Mouse (Mus musculus) layer of hippocampus, adult 2 months (tissue): ENCODE measurements at regions not wholly inside any gene's neighbourhood (a gene's known extent, or its start where the extent isn't known, plus 50 kb on each side); places are given as distances from the start of the nearest gene placed in this dataset.

ENCODE experiments used
- DNase-seq, 2 experiments: peaks; one replicate each; pipeline ENCODE4 v3.0.0; 2022; ENCODE audit warnings: low spot score in 2 of 2
- H3K27ac ChIP-seq: fragments of 200-600 bp; 2 replicates; pipeline ENCODE4 v1.8.1; 2022
- H3K4me3 ChIP-seq: fragments of 200-600 bp; 2 replicates; pipeline ENCODE4 v1.8.1; 2022; ENCODE audit warnings: mild to moderate bottlenecking
- CTCF ChIP-seq: fragments of 200-600 bp; conservative IDR thresholded peaks from 2 replicates; pipeline ENCODE4 v1.8.1; 2022; ENCODE audit warnings: antibody characterized with exemption, mild to moderate bottlenecking, moderate library complexity

GRCm38 (mm10) chr1:61101679-61102078 is 124.0 kb downstream of the Icos start:
- Histone ChIP-seq H3K4me3 (no peak overlapping the region), H3K27ac (no peak overlapping the region)
- no peak for DNase-seq
- TF ChIP-seq CTCF = peak; percentile 71

- Histone ChIP-seq H3K27ac (no peak overlapping the region), H3K4me3 (no peak overlapping the region)
- no peak for TF ChIP-seq CTCF
- no peak for DNase-seq
Observed at GRCm38 (mm10) chr1:61102346-61102745, 124.6 kb downstream of the Icos start.

DNA sequence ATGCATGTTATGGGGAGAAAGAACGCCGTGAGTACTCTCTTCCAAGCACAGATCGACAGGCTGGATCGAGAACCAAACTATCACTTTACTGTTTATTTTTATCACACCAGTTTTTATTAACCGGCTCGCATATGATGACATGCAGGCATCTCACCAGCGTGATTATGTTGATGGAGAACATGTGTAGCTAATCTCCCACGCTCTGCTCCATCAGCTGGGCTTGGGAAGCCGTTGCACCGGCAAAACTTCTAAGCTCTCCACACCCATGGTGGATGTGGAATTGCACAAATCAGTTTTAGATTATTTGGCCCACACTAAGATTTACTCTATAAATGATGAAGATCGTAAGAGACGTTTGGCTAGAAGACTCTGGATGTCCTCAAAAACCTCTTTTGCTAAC is 125.9 kb downstream of the Icos start:
- no peak for TF ChIP-seq CTCF
- DNase-seq = no peak
- Histone ChIP-seq H3K27ac (no peak overlapping the region), H3K4me3 (no peak overlapping the region)

GRCm38 (mm10) chr1:61111731-61112309 is 134.1 kb downstream of the Icos start:
- Histone ChIP-seq H3K27ac (no peak overlapping the region), H3K4me3 (no peak overlapping the region)
- no peak for TF ChIP-seq CTCF
- DNase-seq = peak in 1 of 2 experiments; percentile 23

DNA sequence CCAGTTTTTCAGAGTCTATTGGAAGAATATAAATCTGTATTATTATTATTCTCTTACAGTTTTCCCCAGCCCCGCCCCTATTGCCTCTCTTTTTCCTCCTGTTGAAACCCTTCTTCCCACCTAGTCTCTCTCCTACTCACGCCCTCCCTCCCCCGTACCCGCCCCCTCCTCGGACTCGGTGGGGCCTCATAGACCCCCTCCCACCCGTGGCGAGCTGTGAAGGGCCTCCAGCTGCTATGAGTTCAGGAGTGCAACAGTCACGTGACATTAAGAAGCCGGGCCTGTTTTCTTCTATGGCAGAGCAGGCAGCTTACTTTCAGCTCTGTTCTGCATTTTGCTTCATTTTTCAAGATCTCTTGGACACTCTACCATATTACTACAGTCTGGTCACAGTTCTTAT is 139.8 kb downstream of the Icos start:
- H3K27ac ChIP-seq = no peak overlapping the region
- no peak for DNase-seq
- H3K4me3 ChIP-seq = no peak overlapping the region
- TF ChIP-seq CTCF = no peak

GRCm38 (mm10) chr1:61118071-61118470 is 140.3 kb downstream of the Icos start:
- no peak for DNase-seq
- no peak overlapping the region for H3K4me3 ChIP-seq
- no peak for TF ChIP-seq CTCF
- no peak overlapping the region for H3K27ac ChIP-seq

- no peak for DNase-seq
- Histone ChIP-seq H3K4me3 (no peak overlapping the region), H3K27ac (no peak overlapping the region)
- no peak for TF ChIP-seq CTCF
Observed at GRCm38 (mm10) chr1:61121480-61121879, 143.8 kb downstream of the Icos start.

DNA sequence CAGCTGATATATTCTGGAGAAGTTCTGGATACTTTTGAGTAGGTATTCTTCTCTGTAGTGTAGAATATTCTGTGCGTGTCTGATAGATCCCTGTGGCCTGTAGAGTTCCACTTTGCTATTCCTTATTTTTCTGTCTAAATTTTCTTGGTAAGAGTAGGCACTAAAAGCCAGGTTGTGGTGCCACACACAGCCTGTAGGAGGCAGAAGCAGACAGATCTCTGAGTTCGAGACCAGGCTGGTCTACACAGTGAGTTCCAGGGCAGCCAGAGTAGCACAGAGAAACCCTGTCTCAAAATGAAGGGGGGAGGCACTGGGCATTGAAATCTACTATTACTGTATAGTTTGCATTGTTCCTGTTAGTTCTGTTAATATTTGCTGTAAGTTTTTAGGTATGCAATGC is 147.4 kb downstream of the Icos start:
- no peak overlapping the region for H3K4me3 ChIP-seq
- peak; percentile 37 for TF ChIP-seq CTCF
- DNase-seq = no peak
- H3K27ac ChIP-seq = no peak overlapping the region

GRCm38 (mm10) chr1:61135597-61136545 is 158.1 kb downstream of the Icos start:
- H3K4me3 ChIP-seq = no peak overlapping the region
- DNase-seq = no peak
- no peak overlapping the region for H3K27ac ChIP-seq
- TF ChIP-seq CTCF = no peak

GRCm38 (mm10) chr1:61137210-61137885 is 159.6 kb downstream of the Icos start:
- no peak for TF ChIP-seq CTCF
- no peak overlapping the region for H3K4me3 ChIP-seq
- no peak overlapping the region for H3K27ac ChIP-seq
- DNase-seq = no peak

- no peak for TF ChIP-seq CTCF
- Histone ChIP-seq H3K27ac (no peak overlapping the region), H3K4me3 (no peak overlapping the region)
- DNase-seq = no peak
Observed at GRCm38 (mm10) chr1:61137954-61138353, 160.2 kb downstream of the Icos start.

DNA sequence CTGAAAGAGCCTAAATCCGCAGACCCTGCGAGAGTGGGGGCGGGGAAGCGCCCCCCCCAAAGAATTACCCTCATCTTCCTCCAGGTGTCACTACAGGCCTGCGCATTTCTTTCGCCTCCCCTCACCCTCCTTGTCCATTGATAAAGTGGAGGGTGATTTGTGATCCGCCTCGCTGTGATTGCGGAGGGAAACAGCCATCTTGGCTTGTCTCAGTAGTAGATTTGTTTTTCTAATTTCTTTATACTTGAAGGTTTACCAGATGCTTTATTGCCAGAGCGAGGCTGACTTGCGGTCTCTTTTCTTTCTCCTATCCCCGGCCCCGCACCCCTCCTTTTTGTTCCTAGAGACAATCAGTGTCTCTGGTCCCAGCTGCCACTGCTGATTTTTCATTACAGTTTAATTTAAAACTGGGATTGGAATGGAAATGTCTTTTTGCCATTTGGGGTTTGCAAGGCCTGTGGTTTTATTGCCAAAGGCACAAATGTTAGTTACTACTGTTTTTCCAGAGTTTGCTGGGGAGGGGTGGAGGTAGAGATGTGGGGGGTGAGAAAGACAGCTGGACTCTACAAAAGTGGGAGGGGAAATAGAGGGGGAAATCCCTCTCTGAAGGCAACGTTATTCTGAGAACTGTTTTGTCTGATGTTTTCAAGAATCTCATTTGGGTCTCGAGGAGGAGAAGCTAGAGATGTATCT is 161.7 kb downstream of the Icos start:
- H3K4me3 ChIP-seq = peak overlapping the region; percentile 44
- peak overlapping the region; percentile 73; the same call in 1 of the 2 replicates for H3K27ac ChIP-seq
- peak; percentile 93 for TF ChIP-seq CTCF
- peak; percentile 25 to 59 for DNase-seq

- Histone ChIP-seq H3K27ac (peak overlapping the region; percentile 73; the same call in 1 of the 2 replicates), H3K4me3 (no peak overlapping the region; the same call in 1 of the 2 replicates)
- no peak for TF ChIP-seq CTCF
- no peak for DNase-seq
Observed at GRCm38 (mm10) chr1:61139984-61140648, 162.4 kb downstream of the Icos start.
